Mouse (Mus musculus): ENCODE data around the gene Olfr638. TPM values are rescaled to one million over a fixed set of nuclear protein-coding genes. Genes with fewer than 3 reads are reported as not detected.
"Not testable (repeated sequence)": the region's sequence is repeated elsewhere in the genome, so short reads cannot be mapped to it uniquely, and the experiment has no call there.

The Olfr638 gene
- polyA plus RNA-seq (2015; fragmentation: Nextera tagmentation; extraction: Ambion mirVana), result not detected in 2 replicates

- H3K9me3 ChIP-seq (replicated peaks; ENCODE audit: low read length), result no peaks in the 10 kb centered on the region
- ATAC-seq (replicated peaks; ENCODE audit: low FRiP score, low read depth), result no peak
Observed at GRCm38 (mm10) chr7:103998446-103998845, at the start of gene Olfr638. Gene Olfr638, plus strand, starts transcription at chr7:103998746.

GRCm38 (mm10) chr7:103966873-103967272 is 31.7 kb upstream of the Olfr638 start:
- H3K9ac ChIP-seq (ENCODE audit: low read depth, low read length); H3K36me3 ChIP-seq (ENCODE audit: insufficient read depth, low read length); H3K27ac ChIP-seq; H3K9me3 ChIP-seq (replicated peaks; ENCODE audit: low read length); H3K4me3 ChIP-seq (replicated peaks; ENCODE audit: low read depth, low read length); H3K4me1 ChIP-seq (replicated peaks; ENCODE audit: insufficient read depth, low read length); H3K4me2 ChIP-seq (ENCODE audit: low read length); H3K27me3 ChIP-seq (ENCODE audit: insufficient read depth, low read length); ATAC-seq (replicated peaks; ENCODE audit: low FRiP score, low read depth); DNase-seq (ENCODE audit: low spot score): not testable (repeated sequence)
- WGBS, result 96% methylated on average over 22 of the region's 22 CpGs

More at GRCm38 (mm10) chr7:103998446-103998845, at the start of gene Olfr638:
- no peak within 1 kb of the TSS for H3K4me2 ChIP-seq (ENCODE audit: low read length)
- H3K36me3 ChIP-seq (ENCODE audit: insufficient read depth, low read length), result no peaks in the 10 kb centered on the region
- DNase-seq (ENCODE audit: low spot score), result no peak
- no peaks in the 10 kb centered on the region for H3K27me3 ChIP-seq (ENCODE audit: insufficient read depth, low read length)
- H3K9ac ChIP-seq (ENCODE audit: low read depth, low read length), result no peak within 1 kb of the TSS
- H3K4me1 ChIP-seq (replicated peaks; ENCODE audit: insufficient read depth, low read length), result no peaks in the 10 kb centered on the region
- H3K27ac ChIP-seq, result no peak within 1 kb of the TSS
- no peak for TF ChIP-seq CTCF (IDR thresholded peaks at IDR 0.05; ENCODE audit: low read depth)
- H3K4me3 ChIP-seq (replicated peaks; ENCODE audit: low read depth, low read length), result no peak within 1 kb of the TSS

GRCm38 (mm10) chr7:103970852-103971251 is 27.7 kb upstream of the Olfr638 start, which contains the start of gene Olfr635:
Gene Olfr635, plus strand, starts transcription at chr7:103971152.
- no peak within 1 kb of the TSS for H3K9ac ChIP-seq (ENCODE audit: low read depth, low read length)
- no peak for DNase-seq (ENCODE audit: low spot score)
- no peak within 1 kb of the TSS for H3K4me2 ChIP-seq (ENCODE audit: low read length)
- no peaks in the 10 kb centered on the region for H3K27me3 ChIP-seq (ENCODE audit: insufficient read depth, low read length)
- no peak within 1 kb of the TSS for H3K4me3 ChIP-seq (replicated peaks; ENCODE audit: low read depth, low read length)
- 80% methylated on average over 1 of the region's 1 CpGs for WGBS
- TF ChIP-seq CTCF (IDR thresholded peaks at IDR 0.05; ENCODE audit: low read depth), result no peak
- no peaks in the 10 kb centered on the region for H3K9me3 ChIP-seq (replicated peaks; ENCODE audit: low read length)
- H3K4me1 ChIP-seq (replicated peaks; ENCODE audit: insufficient read depth, low read length), result no peaks in the 10 kb centered on the region
- H3K27ac ChIP-seq, result no peak within 1 kb of the TSS
- ATAC-seq (replicated peaks; ENCODE audit: low FRiP score, low read depth), result no peak
- no peaks in the 10 kb centered on the region for H3K36me3 ChIP-seq (ENCODE audit: insufficient read depth, low read length)

GRCm38 (mm10) chr7:103971782-103972181 is 26.8 kb upstream of the Olfr638 start:
- 61% methylated on average over 1 of the region's 1 CpGs for WGBS
- no peak overlapping the region for H3K4me2 ChIP-seq (ENCODE audit: low read length)
- no peaks in the 10 kb centered on the region for H3K4me1 ChIP-seq (replicated peaks; ENCODE audit: insufficient read depth, low read length)
- no peaks in the 10 kb centered on the region for H3K27me3 ChIP-seq (ENCODE audit: insufficient read depth, low read length)
- no peak for ATAC-seq (replicated peaks; ENCODE audit: low FRiP score, low read depth)
- H3K9me3 ChIP-seq (replicated peaks; ENCODE audit: low read length), result no peaks in the 10 kb centered on the region
- no peak overlapping the region for H3K27ac ChIP-seq
- no peaks in the 10 kb centered on the region for H3K36me3 ChIP-seq (ENCODE audit: insufficient read depth, low read length)
- H3K9ac ChIP-seq (ENCODE audit: low read depth, low read length), result no peak overlapping the region
- DNase-seq (ENCODE audit: low spot score), result no peak
- no peak for TF ChIP-seq CTCF (IDR thresholded peaks at IDR 0.05; ENCODE audit: low read depth)
- no peak overlapping the region for H3K4me3 ChIP-seq (replicated peaks; ENCODE audit: low read depth, low read length)

- Histone ChIP-seq H3K9ac (ENCODE audit: low read depth, low read length) (no peak overlapping the region), H3K4me1 (replicated peaks; ENCODE audit: insufficient read depth, low read length) (no peaks in the 10 kb centered on the region), H3K27ac (no peak overlapping the region), H3K4me2 (ENCODE audit: low read length) (no peak overlapping the region), H3K27me3 (ENCODE audit: insufficient read depth, low read length) (no peaks in the 10 kb centered on the region), H3K36me3 (ENCODE audit: insufficient read depth, low read length) (no peaks in the 10 kb centered on the region), H3K4me3 (replicated peaks; ENCODE audit: low read depth, low read length) (no peak overlapping the region), H3K9me3 (replicated peaks; ENCODE audit: low read length) (no peaks in the 10 kb centered on the region)
- DNase-seq (ENCODE audit: low spot score) (no peak), ATAC-seq (replicated peaks; ENCODE audit: low FRiP score, low read depth) (no peak)
- TF ChIP-seq CTCF (IDR thresholded peaks at IDR 0.05; ENCODE audit: low read depth), result no peak
Observed at GRCm38 (mm10) chr7:103999124-103999523, 578 bp downstream of the Olfr638 start.

GRCm38 (mm10) chr7:104017203-104017602 is 18.7 kb downstream of the Olfr638 start, which contains the start of gene Olfr639:
Gene Olfr639, minus strand, starts transcription at chr7:104017303.
- Histone ChIP-seq H3K36me3 (ENCODE audit: insufficient read depth, low read length) (no peaks in the 10 kb centered on the region), H3K4me3 (replicated peaks; ENCODE audit: low read depth, low read length) (no peak within 1 kb of the TSS), H3K4me2 (ENCODE audit: low read length) (no peak within 1 kb of the TSS), H3K27me3 (ENCODE audit: insufficient read depth, low read length) (no peaks in the 10 kb centered on the region), H3K27ac (no peak within 1 kb of the TSS), H3K9me3 (replicated peaks; ENCODE audit: low read length) (no peaks in the 10 kb centered on the region), H3K9ac (ENCODE audit: low read depth, low read length) (no peak within 1 kb of the TSS), H3K4me1 (replicated peaks; ENCODE audit: insufficient read depth, low read length) (no peaks in the 10 kb centered on the region)
- DNase-seq (ENCODE audit: low spot score) (no peak), ATAC-seq (replicated peaks; ENCODE audit: low FRiP score, low read depth) (no peak)
- no peak for TF ChIP-seq CTCF (IDR thresholded peaks at IDR 0.05; ENCODE audit: low read depth)

GRCm38 (mm10) chr7:104018953-104019352 is 20.4 kb downstream of the Olfr638 start:
- H3K27me3 ChIP-seq (ENCODE audit: insufficient read depth, low read length), result no peaks in the 10 kb centered on the region
- H3K4me2 ChIP-seq (ENCODE audit: low read length), result no peak overlapping the region
- H3K9me3 ChIP-seq (replicated peaks; ENCODE audit: low read length), result no peaks in the 10 kb centered on the region
- no peaks in the 10 kb centered on the region for H3K4me1 ChIP-seq (replicated peaks; ENCODE audit: insufficient read depth, low read length)
- H3K4me3 ChIP-seq (replicated peaks; ENCODE audit: low read depth, low read length), result no peak overlapping the region
- ATAC-seq (replicated peaks; ENCODE audit: low FRiP score, low read depth), result no peak
- no peak overlapping the region for H3K9ac ChIP-seq (ENCODE audit: low read depth, low read length)
- DNase-seq (ENCODE audit: low spot score), result no peak
- H3K36me3 ChIP-seq (ENCODE audit: insufficient read depth, low read length), result no peaks in the 10 kb centered on the region
- no peak for TF ChIP-seq CTCF (IDR thresholded peaks at IDR 0.05; ENCODE audit: low read depth)
- WGBS, result 74% methylated on average over 1 of the region's 1 CpGs
- no peak overlapping the region for H3K27ac ChIP-seq

Measured in kidney, postnatal 0 days (tissue).